Mouse (Mus musculus) brain, embryonic 14.5 days (tissue): ENCODE data around the gene Stim1.

Source experiments
- CTCF ChIP-seq: fragments of 200-500 bp; IDR thresholded peaks from 2 replicates; pipeline ENCODE4 v1.5.1; 2012; ENCODE audit warnings: inconsistent platforms, mild to moderate bottlenecking, moderate library complexity, borderline replicate concordance; ENCODE audit not compliant: insufficient read depth, insufficient read length; ENCODE audit errors: extremely low read depth
- POLR2A ChIP-seq: fragments of 200-500 bp; IDR thresholded peaks from 2 replicates; pipeline ENCODE4 v1.6.1; 2012; ENCODE audit warnings: mild to moderate bottlenecking, inconsistent platforms, borderline replicate concordance; ENCODE audit not compliant: poor library complexity, insufficient read depth, insufficient read length, severe bottlenecking; ENCODE audit errors: extremely low read depth

GRCm38 (mm10) chr7:102242371-102242770 lies 25.2 kb upstream of the Stim1 start:
- TF ChIP-seq POLR2A: no peak
- no peak for TF ChIP-seq CTCF
